Mouse (Mus musculus): Measurements from ENCODE around the gene Sdk1.

The Sdk1 gene

GRCm38 (mm10) chr5:142242597-142242996 lies 1001.3 kb downstream of the Sdk1 start:
- peak; percentile 9 for DNase-seq (ENCODE audit: low read depth, low spot score)

- no peak for DNase-seq (ENCODE audit: low read depth, low spot score)
These were observed 1001.8 kb downstream of the Sdk1 start for GRCm38 (mm10) chr5:142243069-142243468.

GRCm38 (mm10) chr5:142256231-142256630 lies 1014.9 kb downstream of the Sdk1 start:
- DNase-seq (ENCODE audit: low read depth, low spot score) = no peak

DNA sequence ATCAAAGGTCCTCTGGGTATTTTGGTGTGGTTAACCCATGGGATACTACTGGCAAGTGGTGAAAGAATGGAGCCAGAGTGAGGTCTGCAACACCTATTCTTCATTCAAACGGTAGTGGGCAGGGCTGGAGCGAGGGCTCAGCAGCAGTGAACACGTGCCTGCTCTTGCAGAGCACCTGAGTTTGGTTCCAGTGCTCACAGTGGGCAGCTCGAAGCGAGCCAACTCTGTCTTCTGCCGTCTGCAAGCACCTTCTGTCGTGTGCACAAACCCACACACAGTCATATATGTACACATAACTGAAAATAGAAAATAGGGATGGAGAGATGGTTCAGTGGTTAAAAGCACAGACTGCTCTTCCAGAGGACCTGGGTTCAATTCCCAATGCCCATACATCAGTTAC lies 1017.4 kb downstream of the Sdk1 start:
- peak; percentile 78 for DNase-seq (ENCODE audit: low read depth, low spot score)

DNA sequence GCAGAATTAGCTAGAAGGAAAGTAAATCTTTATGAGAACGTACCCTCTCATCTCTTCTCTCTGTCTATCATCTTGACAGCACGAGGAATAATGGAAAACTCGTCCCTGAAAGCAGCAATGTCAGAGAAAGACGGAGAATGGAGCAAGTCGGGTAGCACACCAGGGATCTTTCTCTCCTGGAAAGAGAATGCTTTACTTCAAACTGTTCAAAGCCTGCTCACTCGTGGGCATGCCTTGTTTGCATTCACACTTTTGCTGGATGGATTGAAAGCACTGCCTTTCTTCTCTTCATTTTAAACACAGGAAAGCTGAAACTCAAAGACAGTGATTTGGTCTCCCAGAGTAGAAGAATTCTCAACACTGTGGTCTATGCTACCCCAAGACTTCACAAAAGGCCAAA lies 1020.8 kb downstream of the Sdk1 start:
- peak; percentile 21 for DNase-seq (ENCODE audit: low read depth, low spot score)
